ENCODE assay signal across 14 mouse cellular contexts in genomic region chr19:59470074-59470630, GRCm38 (mm10). TPM values are rescaled to one million over a fixed set of nuclear protein-coding genes. Genes with fewer than 3 reads are reported as not detected.
DNase-seq lines count a peak whose midpoint lies in the region; ATAC-seq and TF ChIP-seq lines count a peak whose summit lies in the region.
"Had no signal": no experiment of that assay in that cellular context is flagged by ENCODE, and none has a peak within 500 bp of the region (broad histone marks: within the 10 kb centered on the region; RNA-seq: fewer than 3 reads in every experiment).

No protein-coding gene starts in this region.

- H3K36me3 ChIP-seq in forebrain, embryonic 10.5 days (replicated peaks) = no peaks in the 10 kb centered on the region
- H3K36me3 ChIP-seq in forebrain, postnatal 0 days (ENCODE audit: insufficient read depth) = no peaks in the 10 kb centered on the region
- no peaks in the 10 kb centered on the region for H3K36me3 ChIP-seq in hindbrain, postnatal 0 days (ENCODE audit: insufficient read depth, low read length)
- H3K36me3 ChIP-seq in hindbrain, embryonic 12.5 days = no peaks in the 10 kb centered on the region
- no peaks in the 10 kb centered on the region for H3K36me3 ChIP-seq in embryonic facial prominence, embryonic 10.5 days (replicated peaks)
- no peaks in the 10 kb centered on the region for H3K36me3 ChIP-seq in forebrain, embryonic 15.5 days

- peaks cover 73% of the 10 kb centered on the region for H3K4me1 ChIP-seq in forebrain, embryonic 10.5 days
- H3K4me1 ChIP-seq in forebrain, postnatal 0 days (ENCODE audit: insufficient read depth) = peaks cover 15% of the 10 kb centered on the region; the same call in 1 of the 2 replicates
- no peaks in the 10 kb centered on the region for H3K4me1 ChIP-seq in hindbrain, postnatal 0 days (ENCODE audit: insufficient read depth, low read length)
- H3K4me1 ChIP-seq in hindbrain, embryonic 12.5 days = peaks cover 35% of the 10 kb centered on the region
- H3K4me1 ChIP-seq in embryonic facial prominence, embryonic 10.5 days = peaks cover 50% of the 10 kb centered on the region
- peaks cover 56% of the 10 kb centered on the region for H3K4me1 ChIP-seq in forebrain, embryonic 15.5 days

- no peaks in the 10 kb centered on the region for H3K9me3 ChIP-seq in forebrain, embryonic 10.5 days
- H3K9me3 ChIP-seq in forebrain, postnatal 0 days (ENCODE audit: low read length) = no peaks in the 10 kb centered on the region
- H3K9me3 ChIP-seq in hindbrain, postnatal 0 days (ENCODE audit: low read length) = no peaks in the 10 kb centered on the region
- H3K9me3 ChIP-seq in hindbrain, embryonic 12.5 days (replicated peaks) = no peaks in the 10 kb centered on the region
- H3K9me3 ChIP-seq in embryonic facial prominence, embryonic 10.5 days = no peaks in the 10 kb centered on the region
- H3K9me3 ChIP-seq in forebrain, embryonic 15.5 days = no peaks in the 10 kb centered on the region

- peak overlapping the region; percentile 91 for H3K4me3 ChIP-seq in forebrain, embryonic 10.5 days
- no peak overlapping the region for H3K4me3 ChIP-seq in forebrain, postnatal 0 days (ENCODE audit: low read depth, low read length)
- H3K4me3 ChIP-seq in hindbrain, postnatal 0 days (ENCODE audit: low read length) = no peak overlapping the region
- no peak overlapping the region for H3K4me3 ChIP-seq in hindbrain, embryonic 12.5 days
- 0 out of 2 replicates have a peak overlapping the region, but pooled peaks have one; percentile 45 for H3K4me3 ChIP-seq in embryonic facial prominence, embryonic 10.5 days
- H3K4me3 ChIP-seq in forebrain, embryonic 15.5 days = no peak overlapping the region

- H3K27ac ChIP-seq in forebrain, embryonic 10.5 days = peak overlapping the region; percentile 100
- H3K27ac ChIP-seq in forebrain, postnatal 0 days (ENCODE audit: low read depth, low read length) = no peak overlapping the region
- H3K27ac ChIP-seq in hindbrain, postnatal 0 days = no peak overlapping the region
- H3K27ac ChIP-seq in hindbrain, embryonic 12.5 days = no peak overlapping the region
- H3K27ac ChIP-seq in embryonic facial prominence, embryonic 10.5 days (replicated peaks) = no peak overlapping the region
- peak overlapping the region; percentile 84 for H3K27ac ChIP-seq in forebrain, embryonic 15.5 days (replicated peaks)

- peaks cover 96% of the 10 kb centered on the region for H3K27me3 ChIP-seq in forebrain, embryonic 10.5 days (ENCODE audit: poor library complexity, severe bottlenecking)
- peaks cover 55% of the 10 kb centered on the region for H3K27me3 ChIP-seq in forebrain, postnatal 0 days (ENCODE audit: insufficient read depth, low read length)
- H3K27me3 ChIP-seq in hindbrain, postnatal 0 days (ENCODE audit: insufficient read depth, low read length) = peaks cover 76% of the 10 kb centered on the region
- H3K27me3 ChIP-seq in hindbrain, embryonic 12.5 days = peaks cover 81% of the 10 kb centered on the region
- H3K27me3 ChIP-seq in embryonic facial prominence, embryonic 10.5 days (replicated peaks; ENCODE audit: low read depth, poor library complexity, severe bottlenecking) = peaks cover 98% of the 10 kb centered on the region
- H3K27me3 ChIP-seq in forebrain, embryonic 15.5 days = peaks cover 36% of the 10 kb centered on the region
- H3K27me3 ChIP-seq: Patski had no signal

- no peak for ATAC-seq in forebrain, postnatal 0 days
- ATAC-seq in hindbrain, postnatal 0 days = 0 out of 2 replicates have a peak, but pooled peaks have one; percentile 7
- no peak for ATAC-seq in hindbrain, embryonic 12.5 days (ENCODE audit: low FRiP score)
- peak; percentile 21; the same call in 1 of the 2 replicates for ATAC-seq in forebrain, embryonic 15.5 days (replicated peaks)
- ATAC-seq: Patski had no signal

- H3K9ac ChIP-seq in forebrain, postnatal 0 days = no peak overlapping the region
- no peak overlapping the region for H3K9ac ChIP-seq in hindbrain, postnatal 0 days (replicated peaks; ENCODE audit: low read length)
- no peak overlapping the region for H3K9ac ChIP-seq in hindbrain, embryonic 12.5 days
- H3K9ac ChIP-seq in forebrain, embryonic 15.5 days (replicated peaks) = no peak overlapping the region
- H3K9ac ChIP-seq: lung, embryonic 14.5 days had no signal

- no peak overlapping the region for H3K4me2 ChIP-seq in forebrain, postnatal 0 days (ENCODE audit: low read depth)
- H3K4me2 ChIP-seq in hindbrain, postnatal 0 days (ENCODE audit: low read depth, low read length) = no peak overlapping the region
- H3K4me2 ChIP-seq in hindbrain, embryonic 12.5 days (replicated peaks) = no peak overlapping the region
- H3K4me2 ChIP-seq in forebrain, embryonic 15.5 days (replicated peaks) = peak overlapping the region; percentile 47

- 7% methylated on average over 11 of the region's 11 CpGs for WGBS in forebrain, embryonic 10.5 days
- 24% methylated on average over 11 of the region's 11 CpGs for WGBS in forebrain, postnatal 0 days
- WGBS in hindbrain, postnatal 0 days = 12% methylated on average over 11 of the region's 11 CpGs
- WGBS in hindbrain, embryonic 12.5 days = 8% methylated on average over 11 of the region's 11 CpGs
- WGBS in embryonic facial prominence, embryonic 10.5 days = 8% methylated on average over 11 of the region's 11 CpGs
- WGBS in forebrain, embryonic 15.5 days = 14% methylated on average over 11 of the region's 11 CpGs

- no peak for TF ChIP-seq CTCF in forebrain, postnatal 0 days (IDR thresholded peaks at IDR 0.05; ENCODE audit: low read depth)
- no peak for TF ChIP-seq CTCF in hindbrain, postnatal 0 days (IDR thresholded peaks at IDR 0.05; ENCODE audit: low read depth)

- DNase-seq in forebrain, embryonic 10.5 days (ENCODE audit: extremely low spot score, low spot score) = peak; percentile 45
- no peak for DNase-seq in forebrain, postnatal 0 days
- no peak for DNase-seq in hindbrain, postnatal 0 days (ENCODE audit: low spot score)
- DNase-seq in embryonic facial prominence, embryonic 10.5 days (ENCODE audit: low spot score) = peak; percentile 23
- no peak for DNase-seq in spleen, postnatal 14 days (ENCODE audit: low spot score in 2 of 2)
- DNase-seq in right cerebral cortex, adult 2 months (ENCODE audit: low spot score in 2 of 2) = no peak
- DNase-seq: cerebellum, adult 2 months; heart, adult 18-20 months had no signal

RNA-seq across cellular contexts. Expression of gene Emx2, which starts 12.0 kb away (rescaled TPM):
- 44.1 and 48.1 TPM in 2 replicates for polyA plus RNA-seq in forebrain, embryonic 10.5 days (2016; fragmentation: Nextera tagmentation; extraction: Ambion mirVana)
- total RNA-seq in forebrain, postnatal 0 days (2014; rRNA removed) = 3.2 and 6.0 TPM in 2 replicates
- polyA plus RNA-seq in forebrain, postnatal 0 days (2015; fragmentation: Nextera tagmentation; extraction: Ambion mirVana) = 4.7 and 11.2 TPM in 2 replicates
- total RNA-seq in hindbrain, postnatal 0 days (2014; rRNA removed) = 0.18 and 0.47 TPM in 2 replicates
- polyA plus RNA-seq in hindbrain, postnatal 0 days (2015; fragmentation: Nextera tagmentation; extraction: Ambion mirVana) = 0.08 and 0.15 TPM in 2 replicates
- polyA plus RNA-seq in hindbrain, embryonic 12.5 days (2016; fragmentation: Nextera tagmentation; extraction: Ambion mirVana) = 2.8 and 4.8 TPM in 2 replicates
- polyA plus RNA-seq in embryonic facial prominence, embryonic 10.5 days (2016; fragmentation: Nextera tagmentation; extraction: Ambion mirVana) = 8.0 and 12.1 TPM in 2 replicates
- 14.7 and 19.9 TPM in 2 replicates for polyA plus RNA-seq in forebrain, embryonic 15.5 days (2015; fragmentation: Nextera tagmentation; extraction: Ambion mirVana)
- total RNA-seq: liver, adult 2 months; megakaryocyte progenitor cell, adult 5-6 weeks had no signal
- polyA plus RNA-seq: liver, adult 2 months; lung, embryonic 14.5 days had no signal

Comparison
In these comparisons a context has a peak if more than half of its experiments do, and no peak if none do; other contexts are left out.
1. DNase-seq: peak in forebrain, embryonic 10.5 days (single experiment) and embryonic facial prominence, embryonic 10.5 days (single experiment); none in forebrain, postnatal 0 days (single experiment), hindbrain, postnatal 0 days (single experiment), spleen, postnatal 14 days (0 of 2) and right cerebral cortex, adult 2 months (0 of 2).
2. H3K27ac ChIP-seq: peak in forebrain, embryonic 10.5 days (single experiment) and forebrain, embryonic 15.5 days (single experiment); none in forebrain, postnatal 0 days (single experiment), hindbrain, postnatal 0 days (single experiment), hindbrain, embryonic 12.5 days (single experiment) and embryonic facial prominence, embryonic 10.5 days (single experiment).
3. H3K4me3 ChIP-seq: peak in forebrain, embryonic 10.5 days (single experiment) and embryonic facial prominence, embryonic 10.5 days (single experiment); none in forebrain, postnatal 0 days (single experiment), hindbrain, postnatal 0 days (single experiment), hindbrain, embryonic 12.5 days (single experiment) and forebrain, embryonic 15.5 days (single experiment).
4. ATAC-seq: peak in hindbrain, postnatal 0 days (single experiment) and forebrain, embryonic 15.5 days (single experiment); none in forebrain, postnatal 0 days (single experiment) and hindbrain, embryonic 12.5 days (single experiment).